Mouse (Mus musculus) embryonic facial prominence, embryonic 12.5 days (tissue): ENCODE measurements around the gene Zmynd8. TPM values are rescaled to one million over a fixed set of nuclear protein-coding genes. Genes with fewer than 3 reads are reported as not detected.

Source experiments
- ATAC-seq: fragments of 200-750 bp; cut with Nextera tagmentation; 2 replicates; pipeline ENCODE4 v1.8.0; 2017; ENCODE audit not compliant: insufficient number of reproducible peaks, insufficient read depth, low FRiP score, low TSS enrichment
- H3K27ac ChIP-seq: fragments of 300-500 bp; sonication (generic); 2 replicates; pipeline ENCODE4 v1.5.1; 2016; ENCODE audit warnings: mild to moderate bottlenecking
- H3K27me3 ChIP-seq: fragments of 300-500 bp; sonication (generic); 2 replicates; pipeline ENCODE4 v1.6.1; 2016; ENCODE audit warnings: mild to moderate bottlenecking, moderate library complexity
- H3K36me3 ChIP-seq: fragments of 300-500 bp; sonication (generic); 2 replicates; pipeline ENCODE4 v1.6.1; 2016; ENCODE audit warnings: mild to moderate bottlenecking
- H3K4me1 ChIP-seq: fragments of 300-500 bp; sonication (generic); 2 replicates; pipeline ENCODE4 v1.6.1; 2016
- H3K4me2 ChIP-seq: fragments of 300-500 bp; sonication (generic); replicated peaks from 2 replicates; pipeline ENCODE4 v1.6.1; 2016; ENCODE audit warnings: mild to moderate bottlenecking, moderate library complexity
- H3K4me3 ChIP-seq: fragments of 300-500 bp; sonication (generic); 2 replicates; pipeline ENCODE4 v1.5.1; 2016; ENCODE audit warnings: mild to moderate bottlenecking
- H3K9ac ChIP-seq: fragments of 300-500 bp; sonication (generic); 2 replicates; pipeline ENCODE4 v1.6.1; 2016; ENCODE audit warnings: mild to moderate bottlenecking, moderate library complexity
- H3K9me3 ChIP-seq: fragments of 300-500 bp; sonication (generic); 2 replicates; pipeline ENCODE4 v1.6.1; 2016; ENCODE audit warnings: mild to moderate bottlenecking, moderate library complexity
- WGBS: fragments of 180-500 bp; shearing (Covaris S2); methylation state at CpG from one replicate; pipeline ENCODE4 v1.1.7; 2016; 5-methylcytosine and 5-hydroxymethylcytosine counted together
- microRNA-seq: library from miRNA; unstranded; fragments of <30 nt; microRNA quantifications from one replicate; pipeline ENCODE4, GENCODE M21; 2017
- polyA plus RNA-seq: library from polyadenylated mRNA; unstranded; fragments of >200 nt; fragmentation: Nextera tagmentation; extraction: Ambion mirVana; gene quantifications from 2 replicates; pipeline ENCODE4 v1.2.1, GENCODE M21; 2016

The Zmynd8 gene
- polyA plus RNA-seq, 1 experiment from 2014 or later, result 64.2 TPM

GRCm38 (mm10) chr2:165747975-165748374, 150.8 kb downstream of the Zmynd8 start:
- H3K4me3 ChIP-seq, result no peak overlapping the region
- peak overlapping the region; percentile 61 for H3K27ac ChIP-seq
- H3K27me3 ChIP-seq, result no peaks in the 10 kb centered on the region
- ATAC-seq, result no peak
- 46% methylated on average over 7 of the region's 7 CpGs for WGBS
- no peaks in the 10 kb centered on the region for H3K9me3 ChIP-seq
- peaks cover 19% of the 10 kb centered on the region for H3K4me1 ChIP-seq
- H3K4me2 ChIP-seq, result no peak overlapping the region
- no peak overlapping the region for H3K9ac ChIP-seq
- H3K36me3 ChIP-seq, result no peaks in the 10 kb centered on the region

GRCm38 (mm10) chr2:165745306-165746098, 153.3 kb downstream of the Zmynd8 start:
- Histone ChIP-seq H3K36me3 (no peaks in the 10 kb centered on the region), H3K27ac (peak overlapping the region; percentile 32; the same call in 1 of the 2 replicates), H3K4me3 (no peak overlapping the region), H3K4me2 (no peak overlapping the region), H3K9me3 (no peaks in the 10 kb centered on the region), H3K4me1 (peaks cover 35% of the 10 kb centered on the region), H3K9ac (no peak overlapping the region), H3K27me3 (no peaks in the 10 kb centered on the region)
- 70% methylated on average over 18 of the region's 18 CpGs for WGBS
- no peak; the same call in 1 of the 2 replicates for ATAC-seq

- no peaks in the 10 kb centered on the region for H3K27me3 ChIP-seq
- H3K9ac ChIP-seq, result no peak overlapping the region
- H3K4me2 ChIP-seq, result 0 out of 2 replicates have a peak overlapping the region, but pooled peaks have one; percentile 17
- 22% methylated on average over 21 of the region's 21 CpGs for WGBS
- ATAC-seq, result no peak
- peak overlapping the region; percentile 82 for H3K27ac ChIP-seq
- no peaks in the 10 kb centered on the region for H3K9me3 ChIP-seq
- no peaks in the 10 kb centered on the region for H3K36me3 ChIP-seq
- H3K4me1 ChIP-seq, result peaks cover 30% of the 10 kb centered on the region
- no peak overlapping the region for H3K4me3 ChIP-seq
These were observed 156.5 kb downstream of the Zmynd8 start for GRCm38 (mm10) chr2:165742210-165742786.

GRCm38 (mm10) chr2:165741526-165742050, 157.2 kb downstream of the Zmynd8 start:
- H3K27me3 ChIP-seq, result no peaks in the 10 kb centered on the region
- WGBS, result 10% methylated on average over 11 of the region's 11 CpGs
- H3K36me3 ChIP-seq, result no peaks in the 10 kb centered on the region
- 0 out of 2 replicates have a peak overlapping the region, but pooled peaks have one; percentile 17 for H3K4me2 ChIP-seq
- no peak overlapping the region for H3K4me3 ChIP-seq
- ATAC-seq, result no peak
- peak overlapping the region; percentile 82 for H3K27ac ChIP-seq
- H3K9me3 ChIP-seq, result no peaks in the 10 kb centered on the region
- H3K4me1 ChIP-seq, result peaks cover 30% of the 10 kb centered on the region
- H3K9ac ChIP-seq, result no peak overlapping the region

- Histone ChIP-seq H3K4me3 (no peak overlapping the region), H3K27ac (peak overlapping the region; percentile 82), H3K36me3 (no peaks in the 10 kb centered on the region), H3K9me3 (no peaks in the 10 kb centered on the region), H3K27me3 (0 out of 2 replicates have a peak, but pooled peaks cover 2% of the 10 kb centered on the region), H3K9ac (no peak overlapping the region), H3K4me1 (peaks cover 27% of the 10 kb centered on the region), H3K4me2 (no peak overlapping the region)
- 2% methylated on average over 9 of the region's 9 CpGs for WGBS
- ATAC-seq, result peak; percentile 79; the same call in 1 of the 2 replicates
These were observed 157.8 kb downstream of the Zmynd8 start for GRCm38 (mm10) chr2:165740982-165741381.

- Histone ChIP-seq H3K27ac (peak overlapping the region; percentile 82), H3K4me1 (peaks cover 26% of the 10 kb centered on the region), H3K9me3 (no peaks in the 10 kb centered on the region), H3K9ac (no peak overlapping the region), H3K27me3 (0 out of 2 replicates have a peak, but pooled peaks cover 2% of the 10 kb centered on the region), H3K36me3 (0 out of 2 replicates have a peak, but pooled peaks cover under 1% of the 10 kb centered on the region), H3K4me3 (no peak overlapping the region), H3K4me2 (no peak overlapping the region)
- 23% methylated on average over 5 of the region's 5 CpGs for WGBS
- ATAC-seq, result no peak
These were observed 158.4 kb downstream of the Zmynd8 start for GRCm38 (mm10) chr2:165740381-165740780.

GRCm38 (mm10) chr2:165736297-165736696, 162.5 kb downstream of the Zmynd8 start:
- Histone ChIP-seq H3K9ac (no peak overlapping the region), H3K9me3 (no peaks in the 10 kb centered on the region), H3K36me3 (peaks cover 7% of the 10 kb centered on the region; the same call in 1 of the 2 replicates), H3K27me3 (0 out of 2 replicates have a peak, but pooled peaks cover 2% of the 10 kb centered on the region), H3K4me2 (no peak overlapping the region), H3K27ac (no peak overlapping the region), H3K4me3 (no peak overlapping the region), H3K4me1 (0 out of 2 replicates have a peak, but pooled peaks cover 13% of the 10 kb centered on the region)
- WGBS, result 54% methylated on average over 2 of the region's 2 CpGs
- no peak for ATAC-seq

Small RNA genes within 50 kb of the gene (microRNA-seq; reads per million reads assigned to microRNA genes)
- gene Gm22692, result not detected

Other genes starting within 250 kb of the Zmynd8 start
- gene Ncoa3, start 93.6 kb upstream of the Zmynd8 start, polyA plus RNA-seq, result 16.6 and 17.4 TPM in 2 replicates